In the genomic region with DNA sequence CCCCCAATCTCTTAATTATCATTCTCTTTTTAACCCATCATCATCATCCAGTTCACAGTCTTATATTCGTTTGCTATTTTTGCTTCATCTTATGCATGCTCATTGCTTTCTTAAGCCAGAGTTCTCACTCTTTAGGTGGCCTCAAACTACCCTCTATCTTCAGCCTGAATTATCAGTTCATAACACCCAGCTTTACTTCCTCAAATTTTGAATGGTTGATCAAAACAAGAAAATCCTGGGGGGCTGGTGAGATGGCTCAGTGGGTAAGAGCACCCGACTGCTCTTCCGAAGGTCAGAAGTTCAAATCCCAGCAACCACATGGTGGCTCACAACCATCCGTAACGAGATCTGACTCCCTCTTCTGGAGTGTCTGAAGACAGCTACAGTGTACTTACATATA, we compare ENCODE assay signal across 40 mouse cellular contexts. TPM values are rescaled to one million over a fixed set of nuclear protein-coding genes. Genes with fewer than 3 reads are reported as not detected.
"Had no signal": no experiment of that assay in that cellular context is flagged by ENCODE, and none has a peak within 500 bp of the region (broad histone marks: within the 10 kb centered on the region; RNA-seq: fewer than 3 reads in every experiment).

No protein-coding gene starts in this region.

RNA-seq across cellular contexts. Expression of a gene that starts 38.4 kb away (rescaled TPM):
- total RNA-seq: heart, postnatal 10 days; heart, postnatal 14 days; heart, postnatal 4 days; hematopoietic stem cell, adult 5-6 weeks; hindbrain, postnatal 0 days; layer of hippocampus, adult 18-20 months; layer of hippocampus, adult 2 months; layer of hippocampus, adult 8-10 months; layer of hippocampus, postnatal 10 days; layer of hippocampus, postnatal 14 days; layer of hippocampus, postnatal 25 days; layer of hippocampus, postnatal 36 days; left cerebral cortex, adult 18-20 months; left cerebral cortex, adult 2 months; left cerebral cortex, adult 8-10 months had no signal
- polyA plus RNA-seq: heart, embryonic 11.5 days; heart, embryonic 12.5 days; heart, embryonic 13.5 days; heart, embryonic 14.5 days; heart, embryonic 15.5 days; heart, embryonic 16.5 days; heart, postnatal 0 days; hindbrain, embryonic 10.5 days; hindbrain, embryonic 11.5 days; hindbrain, embryonic 12.5 days; hindbrain, embryonic 13.5 days; hindbrain, embryonic 14.5 days; hindbrain, embryonic 15.5 days; hindbrain, embryonic 16.5 days; hindbrain, postnatal 0 days; inflammation-experienced regulatory T-cells, adult 6 months; intestine, embryonic 14.5 days; intestine, embryonic 15.5 days; intestine, embryonic 16.5 days; intestine, postnatal 0 days; kidney, adult 2 months; kidney, embryonic 14.5 days; kidney, embryonic 15.5 days; kidney, embryonic 16.5 days; kidney, postnatal 0 days; large intestine, adult 2 months had no signal
